Mouse (Mus musculus) forebrain, embryonic 16.5 days (tissue): ENCODE data around the gene Ano8. TPM values are rescaled to one million over a fixed set of nuclear protein-coding genes. Genes with fewer than 3 reads are reported as not detected.
A peak's percentile ranks its signal among the peaks of the same experiment; 100 is the strongest.

Experiments used
- ATAC-seq: fragments of 200-750 bp; cut with Nextera tagmentation; 2 replicates; pipeline ENCODE4 v1.8.0; 2017; ENCODE audit warnings: mild to moderate bottlenecking, moderate library complexity
- H3K27ac ChIP-seq: fragments of 300-500 bp; sonication (generic); 2 replicates; pipeline ENCODE4 v1.5.1; 2014; ENCODE audit warnings: low read length, control low read depth
- H3K27me3 ChIP-seq: fragments of 300-500 bp; sonication (generic); replicated peaks from 2 replicates; pipeline ENCODE4 v1.6.1; 2014; ENCODE audit warnings: low read length; ENCODE audit not compliant: control insufficient read depth, insufficient read depth
- H3K36me3 ChIP-seq: fragments of 300-500 bp; sonication (generic); 2 replicates; pipeline ENCODE4 v1.6.1; 2014; ENCODE audit not compliant: control insufficient read depth, insufficient read depth
- H3K4me1 ChIP-seq: fragments of 300-500 bp; sonication (generic); replicated peaks from 2 replicates; pipeline ENCODE4 v1.6.1; 2014; ENCODE audit warnings: low read length; ENCODE audit not compliant: control insufficient read depth, insufficient read depth
- H3K4me2 ChIP-seq: fragments of 300-500 bp; sonication (generic); 2 replicates; pipeline ENCODE4 v1.6.1; 2014; ENCODE audit warnings: mild to moderate bottlenecking, low read length, control low read depth
- H3K4me3 ChIP-seq: fragments of 300-500 bp; sonication (generic); replicated peaks from 2 replicates; pipeline ENCODE4 v1.5.1; 2014; ENCODE audit warnings: mild to moderate bottlenecking, low read length, control low read depth
- H3K9ac ChIP-seq: fragments of 300-500 bp; sonication (generic); replicated peaks from 2 replicates; pipeline ENCODE4 v1.6.1; 2014; ENCODE audit warnings: low read depth, low read length, control low read depth
- H3K9me3 ChIP-seq: fragments of 300-500 bp; sonication (generic); 2 replicates; pipeline ENCODE4 v1.6.1; 2016; ENCODE audit warnings: low read length; ENCODE audit not compliant: control insufficient read depth
- WGBS: fragments of 180-500 bp; shearing (Covaris S2); extraction: QIAGEN DNeasy Blood & Tissue Kit; methylation state at CpG from one replicate; pipeline ENCODE4 v1.1.7; 2014; 5-methylcytosine and 5-hydroxymethylcytosine counted together
- polyA plus RNA-seq: library from polyadenylated mRNA; unstranded; fragments of >200 nt; fragmentation: Nextera tagmentation; extraction: Ambion mirVana; gene quantifications from 2 replicates; pipeline ENCODE4 v1.2.1, GENCODE M21; 2015

Ano8 gene
- polyA plus RNA-seq, 1 experiment from 2014 or later = 4.4 TPM

- H3K9ac ChIP-seq = no peak overlapping the region
- WGBS = 88% methylated on average over 1 of the region's 1 CpGs
- ATAC-seq = no peak
- H3K4me3 ChIP-seq = no peak overlapping the region
- H3K4me2 ChIP-seq = no peak overlapping the region
- no peaks in the 10 kb centered on the region for H3K27me3 ChIP-seq
- H3K27ac ChIP-seq = no peak overlapping the region
- no peaks in the 10 kb centered on the region for H3K36me3 ChIP-seq
- H3K9me3 ChIP-seq = no peaks in the 10 kb centered on the region
- H3K4me1 ChIP-seq = peaks cover 34% of the 10 kb centered on the region
These were observed 17.8 kb downstream of the Ano8 start for GRCm38 (mm10) chr8:71468001-71468400.

- no peak overlapping the region for H3K9ac ChIP-seq
- ATAC-seq = no peak
- no peak overlapping the region for H3K27ac ChIP-seq
- no peak overlapping the region for H3K4me3 ChIP-seq
- H3K9me3 ChIP-seq = no peaks in the 10 kb centered on the region
- H3K4me1 ChIP-seq = peaks cover 42% of the 10 kb centered on the region
- no peak overlapping the region for H3K4me2 ChIP-seq
- H3K27me3 ChIP-seq = no peaks in the 10 kb centered on the region
- 95% methylated on average over 2 of the region's 2 CpGs for WGBS
- no peaks in the 10 kb centered on the region for H3K36me3 ChIP-seq
These were observed 18.6 kb downstream of the Ano8 start for GRCm38 (mm10) chr8:71467201-71467600.

GRCm38 (mm10) chr8:71466198-71466597 is 19.6 kb downstream of the Ano8 start:
- H3K9me3 ChIP-seq = no peaks in the 10 kb centered on the region

GRCm38 (mm10) chr8:71465733-71466132 is 20.0 kb downstream of the Ano8 start:
- peak overlapping the region; percentile 55 for H3K4me3 ChIP-seq
- peak overlapping the region; percentile 82 for H3K4me2 ChIP-seq
- H3K27ac ChIP-seq = no peak overlapping the region
- peaks cover 6% of the 10 kb centered on the region; the same call in 1 of the 2 replicates for H3K36me3 ChIP-seq
- 88% methylated on average over 8 of the region's 8 CpGs for WGBS
- H3K4me1 ChIP-seq = peaks cover 53% of the 10 kb centered on the region
- peak overlapping the region; percentile 82 for H3K9ac ChIP-seq
- H3K9me3 ChIP-seq = no peaks in the 10 kb centered on the region
- ATAC-seq = no peak
- H3K27me3 ChIP-seq = no peaks in the 10 kb centered on the region

More at GRCm38 (mm10) chr8:71466198-71466597, 19.6 kb downstream of the Ano8 start:
- H3K36me3 ChIP-seq = 0 out of 2 replicates have a peak, but pooled peaks cover under 1% of the 10 kb centered on the region
- no peak overlapping the region for H3K9ac ChIP-seq
- 97% methylated on average over 5 of the region's 5 CpGs for WGBS
- no peak for ATAC-seq
- no peaks in the 10 kb centered on the region for H3K27me3 ChIP-seq
- H3K27ac ChIP-seq = no peak overlapping the region
- H3K4me1 ChIP-seq = peaks cover 51% of the 10 kb centered on the region
- no peak overlapping the region for H3K4me2 ChIP-seq
- no peak overlapping the region for H3K4me3 ChIP-seq

DNA sequence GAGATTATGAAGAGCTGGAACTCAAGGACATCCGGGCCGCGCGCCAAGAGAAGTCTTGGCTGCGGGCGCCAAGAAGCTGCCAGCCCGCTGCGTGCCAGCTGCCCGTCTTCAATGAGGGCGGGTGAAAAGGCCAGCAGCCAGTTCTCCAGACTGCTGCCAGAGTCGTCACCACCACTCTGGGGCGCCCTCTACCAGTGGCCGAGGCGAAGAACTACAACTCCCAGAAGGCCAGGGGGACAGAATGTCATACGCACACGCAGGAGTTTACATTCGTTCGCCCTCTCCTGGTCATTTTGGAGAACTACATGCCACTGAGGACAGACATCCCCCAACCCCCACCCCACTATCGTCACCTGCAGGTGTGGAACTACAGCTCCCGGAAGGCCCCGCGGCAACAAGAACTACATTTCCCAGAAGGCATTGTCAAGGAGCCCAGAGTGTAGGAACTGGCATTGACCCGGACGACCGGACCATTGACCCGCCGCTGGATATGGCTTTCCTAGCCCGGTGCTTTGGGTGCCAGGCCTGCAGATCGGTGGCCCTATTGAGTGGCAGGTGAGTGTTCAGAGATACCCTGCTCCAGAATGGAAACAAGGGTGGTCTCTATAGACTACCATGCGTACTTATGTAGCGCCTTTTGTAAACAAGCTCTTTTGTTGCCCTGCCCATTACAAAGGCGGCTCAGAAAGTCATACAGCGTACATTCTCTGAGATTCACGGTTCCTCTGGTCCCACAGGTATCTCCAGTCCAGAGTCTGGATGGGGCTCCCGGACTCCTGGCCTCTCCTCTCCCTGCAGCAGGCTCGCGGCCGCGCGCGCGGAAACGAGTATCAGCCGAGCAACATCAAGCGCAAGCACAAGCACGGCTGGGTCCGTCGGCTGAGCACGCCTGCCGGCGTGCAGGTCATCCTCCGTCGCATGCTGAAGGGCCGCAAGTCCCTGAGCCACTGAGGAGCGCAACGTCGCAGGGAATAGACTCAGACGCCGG is 21.0 kb downstream of the Ano8 start, which contains the start of gene Mrpl34:
Mrpl34 (plus strand) TSS at position 447 of the 988 bp plus-strand sequence.
- Histone ChIP-seq H3K9me3 (no peaks in the 10 kb centered on the region), H3K27me3 (no peaks in the 10 kb centered on the region), H3K4me3 (peak within 1 kb of the TSS; percentile 55), H3K36me3 (peaks cover 8% of the 10 kb centered on the region; the same call in 1 of the 2 replicates), H3K9ac (peak within 1 kb of the TSS; percentile 82), H3K4me2 (peak within 1 kb of the TSS; percentile 82), H3K4me1 (peaks cover 48% of the 10 kb centered on the region), H3K27ac (peak within 1 kb of the TSS; percentile 88)
- peak; percentile 59 for ATAC-seq
- under 1% methylated on average over 59 of the region's 59 CpGs for WGBS

- Histone ChIP-seq H3K27ac (peak within 1 kb of the TSS; percentile 73), H3K4me3 (peak within 1 kb of the TSS; percentile 55), H3K9me3 (no peaks in the 10 kb centered on the region), H3K9ac (peak within 1 kb of the TSS; percentile 76), H3K4me1 (peaks cover 43% of the 10 kb centered on the region), H3K36me3 (peaks cover 8% of the 10 kb centered on the region; the same call in 1 of the 2 replicates), H3K4me2 (peak within 1 kb of the TSS; percentile 82), H3K27me3 (no peaks in the 10 kb centered on the region)
- ATAC-seq = peak; percentile 84
- WGBS = under 1% methylated on average over 53 of the region's 55 CpGs
These were observed 22.4 kb downstream of the Ano8 start, which contains the start of gene Abhd8 for GRCm38 (mm10) chr8:71463188-71464033. Abhd8 (minus strand) TSS chr8:71463655.

GRCm38 (mm10) chr8:71462786-71463185 is 23.0 kb downstream of the Ano8 start:
- 2% methylated on average over 16 of the region's 16 CpGs for WGBS
- H3K27ac ChIP-seq = no peak overlapping the region; the same call in 1 of the 2 replicates
- H3K4me1 ChIP-seq = peaks cover 43% of the 10 kb centered on the region
- peak overlapping the region; percentile 76 for H3K9ac ChIP-seq
- H3K36me3 ChIP-seq = peaks cover 10% of the 10 kb centered on the region
- no peaks in the 10 kb centered on the region for H3K9me3 ChIP-seq
- peak overlapping the region; percentile 82 for H3K4me2 ChIP-seq
- ATAC-seq = no peak
- H3K4me3 ChIP-seq = peak overlapping the region; percentile 55
- no peaks in the 10 kb centered on the region for H3K27me3 ChIP-seq

- Histone ChIP-seq H3K9me3 (no peaks in the 10 kb centered on the region), H3K27ac (no peak overlapping the region), H3K4me1 (peaks cover 43% of the 10 kb centered on the region), H3K36me3 (peaks cover 13% of the 10 kb centered on the region), H3K27me3 (no peaks in the 10 kb centered on the region), H3K9ac (peak overlapping the region; percentile 76), H3K4me3 (peak overlapping the region; percentile 55), H3K4me2 (peak overlapping the region; percentile 82)
- 69% methylated on average over 4 of the region's 4 CpGs for WGBS
- ATAC-seq = no peak
These were observed 23.6 kb downstream of the Ano8 start for GRCm38 (mm10) chr8:71462191-71462590.
